Mouse (Mus musculus) left cerebral cortex, postnatal 10 days (tissue): ENCODE results near the gene Plekhg1. TPM values are rescaled to one million over a fixed set of nuclear protein-coding genes. Genes with fewer than 3 reads are reported as not detected.

Experiments
- DNase-seq, 2 experiments: peaks; one replicate each; pipeline ENCODE4 v3.0.0; 2021 to 2022; ENCODE audit warnings: low spot score in 2 of 2, mixed read lengths in 1 of 2; ENCODE audit errors: extremely low spot score in 1 of 2
- intact Hi-C: fragments of 180-260 bp; cut with DNase I; formaldehyde crosslinking; loops from one replicate; pipeline ENCODE4 v1.15.1; 2025
- total RNA-seq, 2 experiments: library from RNA; stranded (reverse); gene quantifications; 2 replicates each; pipeline ENCODE4 v1.2.3; 2021

The Plekhg1 gene
- total RNA-seq, 2 experiments from 2014 or later = 13.1 to 17.9 TPM

DNA sequence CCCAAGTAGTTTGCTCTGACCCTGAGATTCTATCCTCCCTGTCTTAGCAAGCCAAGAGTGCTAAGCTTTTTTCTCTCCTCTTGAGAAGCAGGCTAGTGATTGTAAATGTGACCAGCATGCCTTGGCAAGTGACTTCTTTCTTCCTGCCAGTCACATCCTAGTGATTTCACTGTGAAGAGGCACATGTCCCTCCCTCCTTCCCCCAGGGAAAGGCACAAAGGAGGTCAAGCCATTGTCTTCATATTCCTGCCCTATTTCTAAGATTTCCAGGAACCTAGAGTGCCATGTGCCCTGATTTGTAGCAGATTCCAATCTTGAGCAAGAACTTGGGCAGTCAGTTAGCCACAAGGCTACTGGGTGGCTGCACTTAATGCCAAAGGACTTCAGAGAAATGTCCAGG is 191.7 kb downstream of the Plekhg1 start:
- intact Hi-C loops = no loop called here

DNA sequence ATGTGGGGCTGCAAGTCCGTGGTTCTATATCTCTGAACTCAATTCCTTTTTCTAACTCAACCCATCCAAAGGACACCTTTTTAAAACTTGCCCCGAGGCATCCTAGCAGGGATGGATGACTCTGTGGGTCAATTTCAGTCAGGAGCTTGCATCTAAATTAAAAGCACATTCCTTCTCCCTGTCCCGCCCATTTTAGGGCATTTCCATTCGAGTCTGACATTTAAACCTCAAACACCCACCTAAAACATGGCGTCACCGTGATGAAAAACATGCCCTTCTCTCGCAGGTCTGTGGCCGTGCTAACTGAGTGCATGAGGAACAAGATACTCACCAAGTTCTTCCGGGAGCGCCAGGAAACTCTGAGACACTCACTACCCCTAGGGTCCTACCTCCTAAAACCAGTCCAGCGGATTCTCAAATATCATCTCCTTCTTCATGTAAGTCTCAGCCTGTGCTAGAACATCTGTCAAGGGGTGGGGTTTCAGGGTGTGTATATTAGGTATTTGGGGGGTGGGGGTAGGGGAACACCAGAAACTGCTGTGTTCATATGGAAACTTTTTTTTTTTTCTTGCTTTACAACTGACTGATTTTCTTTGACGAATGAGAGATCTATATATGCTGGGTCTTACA is 193.3 kb downstream of the Plekhg1 start:
- no peak for DNase-seq
- intact Hi-C loops = no loop called here

More for the DNA sequence above, 191.7 kb downstream of the Plekhg1 start:
- DNase-seq = no peak

DNA sequence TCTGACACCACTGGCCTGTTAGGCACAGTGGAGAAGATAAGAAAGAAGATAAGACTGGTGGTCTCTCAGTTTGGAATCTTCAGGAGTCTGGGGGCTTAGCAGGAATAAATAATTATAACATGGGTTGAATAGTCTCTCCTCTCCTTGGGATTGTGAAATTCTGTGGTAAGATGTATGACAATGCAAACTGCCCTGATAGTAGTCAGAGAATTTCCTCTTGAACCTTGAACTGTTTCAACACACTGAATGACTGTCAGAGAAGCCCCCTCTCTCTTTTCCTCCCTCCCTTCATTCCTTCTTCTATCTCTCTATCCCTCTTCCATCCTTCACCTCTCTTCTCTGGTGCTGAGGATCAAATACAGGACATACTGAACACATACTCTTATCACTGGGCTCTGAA is 196.7 kb downstream of the Plekhg1 start:
- no peak for DNase-seq
- intact Hi-C loops = no loop called here

DNA sequence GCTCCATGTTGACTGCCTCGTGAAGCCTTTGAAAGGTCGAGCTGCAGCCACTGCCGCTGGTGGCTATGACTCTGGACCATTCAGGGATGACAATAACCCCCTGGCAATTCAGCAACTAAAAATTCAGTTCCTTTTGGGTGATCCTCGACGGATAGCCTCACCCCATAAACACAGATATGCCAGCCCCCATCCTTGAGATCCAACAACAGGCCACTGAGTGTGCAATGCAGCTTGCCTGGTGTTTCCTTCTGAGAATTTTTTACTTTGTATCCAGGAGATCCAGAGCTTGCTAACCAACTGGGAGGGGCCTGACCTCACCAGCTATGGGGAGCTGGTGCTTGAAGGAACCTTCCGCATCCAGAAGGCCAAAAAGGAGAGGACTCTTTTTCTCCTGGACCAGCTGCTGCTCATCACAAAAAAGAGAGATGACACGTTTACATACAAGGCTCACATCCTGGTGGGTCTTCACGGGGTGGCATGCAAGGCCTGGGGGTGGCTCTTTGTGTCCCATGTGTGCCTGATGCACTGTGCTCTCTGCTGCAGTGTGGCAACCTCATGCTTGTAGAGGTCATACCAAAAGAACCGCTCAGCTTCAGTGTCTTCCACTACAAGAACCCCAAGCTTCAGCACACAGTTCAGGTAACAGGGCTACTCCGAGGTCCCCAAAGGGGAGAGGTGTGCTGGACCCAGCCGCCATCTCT is 199.9 kb downstream of the Plekhg1 start:
- DNase-seq = no peak
- intact Hi-C loops = loop anchor here (5.0 kb wide), 2 partner anchors 198 to 608 kb away; partner anchors contain the start of gene Plekhg1

DNA sequence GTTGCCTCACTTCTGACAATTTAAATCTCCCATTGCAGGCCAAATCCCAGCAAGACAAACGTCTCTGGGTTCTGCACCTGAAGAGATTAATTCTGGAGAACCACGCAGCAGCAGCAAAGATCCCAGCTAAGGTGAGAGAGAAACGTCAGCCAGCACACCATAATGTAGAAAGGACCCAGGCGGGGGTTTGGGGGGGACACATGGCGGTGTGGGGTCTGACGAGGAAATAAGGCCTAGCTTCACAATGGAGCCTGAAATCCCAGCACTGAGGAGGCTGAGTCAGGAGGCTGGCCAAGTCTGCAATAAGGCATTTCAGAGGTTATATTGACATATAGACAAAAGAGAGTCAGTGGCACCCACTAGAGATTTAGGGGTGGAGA is 200.4 kb downstream of the Plekhg1 start:
- DNase-seq = no peak
- intact Hi-C loops = loop anchor here (5.0 kb wide), 2 partner anchors 198 to 608 kb away; partner anchors contain the start of gene Plekhg1

DNA sequence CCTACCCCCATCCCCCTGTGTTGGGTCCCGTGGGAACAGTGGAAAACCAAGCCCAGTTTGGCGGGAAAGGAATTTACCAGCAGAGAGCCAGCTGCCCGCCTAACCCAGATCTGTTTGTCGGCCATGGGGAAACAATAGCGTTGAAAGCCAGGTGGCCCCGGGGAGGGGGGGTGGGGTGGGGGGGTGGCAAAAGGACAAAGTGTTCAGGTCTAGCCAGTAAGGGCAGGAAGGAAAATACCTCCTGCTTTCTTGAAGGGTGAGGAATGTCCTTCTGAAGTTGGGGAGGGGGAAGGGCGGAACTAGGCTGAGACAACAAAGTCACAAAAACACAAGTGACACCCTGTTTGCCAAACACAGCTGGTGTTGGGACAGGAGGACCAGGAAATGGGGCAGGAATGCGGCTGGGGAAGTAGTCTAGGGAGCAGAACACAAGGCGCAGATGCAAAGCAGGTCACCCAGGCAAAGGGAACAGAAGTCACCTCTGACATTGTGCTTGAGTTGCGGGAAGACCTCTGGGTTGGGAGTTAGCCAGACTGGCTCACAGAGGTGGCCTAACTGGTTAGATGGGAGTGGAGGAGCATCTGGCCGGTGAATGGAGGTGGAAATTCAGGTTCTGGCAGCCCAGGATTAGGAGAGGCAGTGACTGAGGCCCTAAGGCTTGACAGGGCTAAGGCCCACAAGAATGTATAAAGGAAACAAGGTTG is 201.0 kb downstream of the Plekhg1 start:
- intact Hi-C loops = loop anchor here (5.0 kb wide), 2 partner anchors 199 to 609 kb away; partner anchors contain the start of gene Plekhg1
- DNase-seq = peak in 1 of 2 experiments; percentile 85

DNA sequence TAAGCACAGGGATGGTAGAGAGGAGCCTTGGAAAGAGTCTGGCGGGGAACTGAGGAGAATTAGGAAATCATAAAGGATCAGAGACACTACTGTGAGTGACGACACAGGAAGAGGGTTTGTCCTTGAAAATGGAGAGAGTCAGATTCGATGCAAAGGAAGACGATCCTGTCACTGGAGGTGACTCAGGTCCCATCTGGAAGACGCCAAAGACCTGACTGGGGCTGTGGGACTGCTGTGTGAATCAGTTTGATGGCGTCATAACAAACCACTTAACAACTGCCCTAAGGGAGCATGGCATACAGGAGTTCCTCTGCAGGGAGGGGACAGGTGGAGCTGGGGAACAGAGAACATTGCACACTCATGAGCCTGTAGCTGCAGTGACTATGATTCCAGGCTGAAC is 202.1 kb downstream of the Plekhg1 start:
- intact Hi-C loops = loop anchor here (5.0 kb wide), 2 partner anchors 200 to 610 kb away; partner anchors contain the start of gene Plekhg1
- DNase-seq = no peak

DNA sequence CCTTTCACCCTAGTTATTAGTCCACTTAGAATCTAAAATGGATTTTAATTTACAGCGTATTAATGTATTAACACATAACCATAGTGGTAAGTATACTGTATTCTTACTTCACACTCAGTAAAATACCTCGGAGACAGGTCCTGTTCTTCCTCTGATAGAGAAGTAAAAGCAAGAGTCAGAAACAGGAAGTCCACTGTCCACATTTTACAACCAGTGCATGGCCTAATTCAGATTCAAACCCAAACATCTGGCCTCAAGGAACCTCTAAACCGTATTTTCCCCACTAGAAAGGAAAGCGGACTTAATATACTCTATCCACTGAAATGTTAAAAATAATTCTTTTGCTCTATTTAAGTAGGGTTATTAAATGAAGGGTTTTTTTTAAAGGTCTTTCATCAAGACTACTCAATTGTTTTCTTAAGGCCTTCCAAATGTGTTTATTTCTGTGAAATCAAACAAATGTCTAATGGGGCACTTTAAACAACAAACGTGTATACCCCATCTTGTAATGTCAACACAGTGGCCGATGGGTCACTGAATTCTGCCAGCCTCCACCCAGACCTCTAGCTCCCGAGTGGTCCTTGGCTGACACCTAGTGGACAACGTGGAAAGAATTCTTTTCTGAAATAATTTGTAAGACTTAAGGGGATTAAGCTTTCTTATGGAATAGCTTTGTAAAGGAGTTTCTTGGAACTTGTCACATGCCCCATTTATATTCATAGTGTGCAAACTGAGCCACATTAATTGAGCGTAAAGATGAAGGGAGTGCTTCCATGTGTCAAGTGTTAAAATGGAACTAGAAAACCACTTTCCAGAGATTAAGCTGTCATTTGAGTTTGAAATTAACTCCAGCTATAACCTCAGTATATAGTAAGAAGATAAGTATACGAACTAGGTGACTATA is 203.6 kb downstream of the Plekhg1 start:
- intact Hi-C loops = loop anchor here (1.0 to 5.0 kb wide), 3 partner anchors 201 to 611 kb away; partner anchors contain the start of gene Plekhg1

DNA sequence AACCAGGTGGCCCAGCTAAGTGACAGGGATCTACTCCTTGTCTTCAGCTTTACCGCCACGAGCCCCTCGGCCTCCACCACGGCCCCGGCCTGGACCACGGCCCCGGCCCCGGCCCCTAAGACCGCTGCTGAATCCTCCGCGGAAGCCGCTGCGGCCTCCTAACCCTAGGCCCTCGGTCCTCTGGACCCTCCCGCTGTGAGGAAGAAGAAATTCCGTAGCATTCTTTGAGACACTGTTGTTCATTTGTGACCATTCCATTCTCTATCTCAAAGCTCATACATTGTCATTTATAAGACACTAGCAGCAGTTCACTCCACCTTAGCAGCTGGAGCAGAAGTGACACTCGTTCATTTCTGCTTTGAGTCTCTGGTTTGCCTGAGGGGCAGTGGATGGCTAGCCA is 206.7 kb downstream of the Plekhg1 start:
- no peak for DNase-seq
- intact Hi-C loops = no loop called here

More for the DNA sequence above, 203.6 kb downstream of the Plekhg1 start:
- DNase-seq = peak; percentile 34 to 75

DNA sequence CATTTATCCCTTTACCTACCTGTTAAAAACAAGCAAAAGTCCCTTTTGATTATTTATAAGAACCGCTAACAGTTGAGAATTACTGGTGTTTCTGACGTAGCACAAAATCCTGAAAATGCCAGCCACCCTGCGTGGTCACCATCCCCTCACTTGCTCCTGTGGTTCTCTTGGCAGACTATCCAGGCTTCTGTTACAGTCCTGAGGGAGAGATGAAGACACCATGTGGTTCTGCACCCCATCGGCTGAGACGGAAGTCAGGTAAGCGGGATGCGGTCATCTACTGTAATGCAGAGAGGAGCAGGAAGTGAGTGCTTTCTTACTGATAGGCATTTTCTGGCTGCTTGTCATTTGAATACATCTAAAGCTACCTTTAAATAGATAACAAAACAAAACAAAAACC is 207.2 kb downstream of the Plekhg1 start:
- no peak for DNase-seq
- intact Hi-C loops = no loop called here

DNA sequence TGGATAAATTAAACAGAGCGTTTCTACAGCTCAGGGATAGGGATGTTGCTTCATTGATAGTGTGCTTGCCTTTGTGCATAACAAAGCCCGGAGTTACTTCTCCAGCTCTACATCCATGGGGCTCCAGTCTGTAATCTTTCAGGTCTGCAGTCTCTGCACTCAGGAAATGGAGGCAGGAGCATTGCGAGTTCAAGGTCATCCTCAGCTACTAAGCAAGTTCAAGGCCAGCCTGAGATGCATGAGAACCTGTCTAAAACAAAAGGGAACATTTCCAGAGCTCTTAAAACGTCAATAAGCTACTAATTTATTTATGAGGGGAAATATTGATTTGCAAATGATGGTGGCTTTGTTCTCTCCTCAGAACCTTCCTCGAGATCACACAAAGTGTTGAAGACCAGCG is 209.1 kb downstream of the Plekhg1 start:
- intact Hi-C loops = no loop called here
- no peak for DNase-seq

DNA sequence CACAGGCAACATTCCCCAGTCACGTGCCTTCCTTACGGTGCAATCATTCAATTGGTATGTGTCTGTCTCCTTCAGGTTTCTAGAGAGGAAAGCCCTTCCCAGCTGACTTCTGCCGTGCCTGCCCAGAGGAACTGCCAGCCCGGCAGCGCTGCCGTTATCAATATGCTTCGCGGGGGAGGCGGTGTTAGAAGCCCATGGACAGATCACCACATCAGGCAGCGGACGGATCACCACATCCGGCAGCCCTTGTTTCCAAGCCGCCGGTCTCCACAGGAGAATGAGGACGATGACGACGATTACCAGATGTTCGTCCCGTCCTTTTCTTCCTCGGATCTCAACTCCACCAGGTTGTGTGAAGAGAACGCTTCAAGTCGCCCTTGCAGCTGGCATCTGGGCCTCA is 216.3 kb downstream of the Plekhg1 start:
- no peak for DNase-seq
- intact Hi-C loops = no loop called here

DNA sequence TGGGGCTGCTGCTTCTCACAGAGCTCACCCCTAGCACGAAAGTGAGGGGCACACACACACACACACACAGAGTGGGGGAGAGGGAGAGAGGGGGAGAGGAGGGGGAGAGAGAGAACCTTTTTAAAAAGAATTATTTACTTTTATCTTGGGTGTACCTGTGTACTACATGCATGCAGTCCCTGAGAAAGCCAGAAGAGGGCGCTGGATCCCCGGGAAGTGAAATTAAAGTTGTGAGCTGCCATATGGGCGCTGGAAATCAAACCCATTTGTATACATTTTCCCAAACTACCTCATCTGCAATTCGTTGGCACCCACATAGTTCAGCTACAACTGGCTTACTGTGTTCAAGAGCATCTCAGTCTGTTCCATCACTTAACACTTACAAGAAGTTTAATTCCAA is 218.4 kb downstream of the Plekhg1 start:
- intact Hi-C loops = no loop called here
- DNase-seq = no peak

DNA sequence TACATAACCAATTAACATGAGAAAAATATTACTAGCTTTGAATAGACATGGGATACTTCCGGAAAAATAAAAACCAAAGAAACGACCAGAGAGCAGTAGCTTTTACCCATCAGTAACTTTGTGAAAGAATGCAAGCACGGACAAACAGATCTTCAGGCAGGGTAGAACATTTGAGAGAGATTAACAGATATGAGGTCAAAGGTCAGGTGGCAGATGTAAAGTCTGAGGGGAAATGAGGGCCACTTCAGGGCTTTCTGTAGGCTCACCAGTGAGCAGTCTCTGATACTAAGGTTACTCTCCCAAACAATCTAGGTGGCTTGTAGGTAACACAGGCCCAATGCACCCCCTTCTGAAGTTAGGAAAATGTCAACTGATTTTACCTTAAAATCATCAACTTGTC is 228.9 kb downstream of the Plekhg1 start:
- DNase-seq = no peak
- intact Hi-C loops = no loop called here

DNA sequence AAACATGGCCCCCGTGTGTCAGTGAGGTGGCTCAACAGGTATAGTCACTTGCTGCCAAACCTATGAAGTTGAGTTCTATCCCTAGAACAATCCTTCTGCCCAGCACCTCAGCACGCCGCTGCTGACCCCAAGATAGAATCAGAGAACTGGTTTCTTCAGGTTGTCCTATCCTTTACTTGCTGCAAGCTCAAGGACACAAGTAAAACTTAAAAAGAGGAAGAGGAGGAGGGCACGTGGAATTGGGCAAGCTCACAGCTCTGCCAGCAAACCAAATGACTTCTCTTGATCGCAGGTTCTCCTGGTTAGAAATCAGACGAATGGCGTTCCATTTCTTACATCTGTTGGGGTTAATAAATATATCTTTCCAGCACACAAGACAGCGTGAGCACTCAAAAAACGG is 232.1 kb downstream of the Plekhg1 start:
- no peak for DNase-seq
- intact Hi-C loops = no loop called here

DNA sequence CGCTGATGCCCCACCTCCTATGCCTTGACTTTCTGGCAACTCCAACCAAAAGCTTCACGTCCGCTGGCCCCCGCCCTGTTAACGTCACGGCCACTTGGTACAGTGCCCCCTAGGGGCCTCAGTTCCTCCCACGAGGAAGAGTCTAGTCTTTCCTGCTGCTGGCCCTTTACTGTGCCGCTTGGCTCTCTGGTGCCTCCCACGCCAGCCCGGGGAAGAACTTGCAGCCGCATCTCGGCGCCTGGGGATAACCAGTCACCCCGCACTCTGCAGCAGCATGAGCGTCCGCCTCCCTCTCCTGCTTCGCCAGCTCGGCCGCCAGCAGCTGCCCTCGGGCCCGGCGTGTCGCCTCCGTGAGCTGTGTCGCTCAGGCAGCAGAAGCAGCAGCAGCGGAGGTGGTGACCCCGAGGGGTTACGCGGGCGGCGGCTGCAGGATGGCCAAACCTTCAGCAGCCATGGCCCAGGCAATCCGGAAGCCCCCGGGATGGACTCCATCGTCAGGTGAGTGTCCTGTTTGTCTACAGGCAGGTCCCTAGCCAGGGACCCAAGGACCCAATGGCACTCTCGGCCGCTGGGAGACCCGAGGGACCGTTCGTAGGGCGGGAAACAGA is 232.9 kb downstream of the Plekhg1 start, which contains the start of gene Mthfd1l:
Gene Mthfd1l (plus strand): TSS at position 138 of the 608 bp plus-strand sequence.
- intact Hi-C loops = no loop called here

DNA sequence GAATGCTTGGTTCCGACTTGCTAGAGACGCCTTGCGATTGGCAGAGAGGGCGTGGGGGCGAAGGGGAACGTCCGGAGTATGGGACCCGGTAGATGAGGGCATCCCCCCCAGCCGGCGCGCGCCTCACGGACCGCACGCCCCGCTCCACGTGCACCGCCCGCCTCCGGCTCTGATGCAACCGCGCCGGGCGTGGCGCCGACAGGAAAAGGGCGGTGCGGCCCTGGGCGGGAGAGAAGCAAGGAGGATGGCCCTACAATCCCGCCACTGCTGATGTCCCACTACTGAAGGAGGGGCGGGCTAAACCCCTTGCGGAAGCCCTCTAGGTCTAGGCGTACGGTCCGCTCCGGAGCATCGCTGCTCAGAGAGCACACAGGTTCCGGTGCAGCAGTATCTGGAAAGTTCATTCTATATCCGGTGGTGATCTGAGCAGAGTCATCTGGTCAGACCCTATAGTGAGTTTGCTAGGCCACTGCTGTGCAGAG is 233.5 kb downstream of the Plekhg1 start:
- peak; percentile 77 to 95 for DNase-seq
- intact Hi-C loops = no loop called here

More for the DNA sequence above, 232.9 kb downstream of the Plekhg1 start, which contains the start of gene Mthfd1l:
- peak; percentile 76 to 93 for DNase-seq

DNA sequence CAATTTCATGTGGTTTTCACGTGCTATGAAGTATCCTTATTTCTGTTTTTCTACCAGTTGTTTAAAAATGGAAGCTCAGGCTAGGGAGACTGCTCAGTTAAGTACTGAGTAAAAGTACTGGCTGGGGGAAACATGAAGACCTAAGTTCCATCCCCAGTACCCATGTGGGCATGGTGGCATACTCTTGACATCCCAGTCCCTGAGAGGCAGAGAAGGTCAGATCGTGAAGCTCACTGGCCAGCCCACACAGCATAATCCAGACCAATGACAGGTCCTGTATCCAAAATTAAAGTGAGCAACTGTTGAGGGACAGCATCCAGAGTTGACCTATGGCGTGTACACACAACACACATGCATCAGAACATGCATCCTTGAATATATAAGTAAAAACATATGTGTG is 234.2 kb downstream of the Plekhg1 start:
- intact Hi-C loops = no loop called here
- DNase-seq = no peak
